Mouse (Mus musculus) hindbrain, embryonic 15.5 days (tissue): ENCODE measurements around the gene Adck1. TPM values are rescaled to one million over a fixed set of nuclear protein-coding genes. Genes with fewer than 3 reads are reported as not detected.

Source experiments
- ATAC-seq: fragments of 200-750 bp; cut with Nextera tagmentation; 2 replicates; pipeline ENCODE4 v1.8.0; 2017; ENCODE audit warnings: low read depth, moderate number of reproducible peaks, moderate TSS enrichment; ENCODE audit not compliant: low FRiP score
- H3K27ac ChIP-seq: fragments of 300-500 bp; sonication (generic); replicated peaks from 2 replicates; pipeline ENCODE4 v1.5.1; 2015; ENCODE audit warnings: mild to moderate bottlenecking, inconsistent platforms
- H3K27me3 ChIP-seq: fragments of 300-500 bp; sonication (generic); 2 replicates; pipeline ENCODE4 v1.6.1; 2015; ENCODE audit warnings: control low read depth, inconsistent platforms
- H3K36me3 ChIP-seq: fragments of 300-500 bp; sonication (generic); 2 replicates; pipeline ENCODE4 v1.6.1; 2015; ENCODE audit warnings: control low read depth, inconsistent platforms
- H3K4me1 ChIP-seq: fragments of 300-500 bp; sonication (generic); replicated peaks from 2 replicates; pipeline ENCODE4 v1.6.1; 2015; ENCODE audit warnings: control low read depth, inconsistent platforms
- H3K4me2 ChIP-seq: fragments of 300-500 bp; sonication (generic); 2 replicates; pipeline ENCODE4 v1.6.1; 2015; ENCODE audit warnings: moderate library complexity, mild to moderate bottlenecking, inconsistent platforms
- H3K4me3 ChIP-seq: fragments of 300-500 bp; sonication (generic); 2 replicates; pipeline ENCODE4 v1.5.1; 2015; ENCODE audit warnings: mild to moderate bottlenecking, inconsistent platforms
- H3K9ac ChIP-seq: fragments of 300-500 bp; sonication (generic); 2 replicates; pipeline ENCODE4 v1.6.1; 2015; ENCODE audit warnings: inconsistent platforms
- H3K9me3 ChIP-seq: fragments of 300-500 bp; sonication (generic); 2 replicates; pipeline ENCODE4 v1.6.1; 2016; ENCODE audit warnings: control low read depth, inconsistent platforms
- WGBS: fragments of 180-500 bp; shearing (Covaris S2); methylation state at CpG from one replicate; pipeline ENCODE4 v1.1.7; 2015; 5-methylcytosine and 5-hydroxymethylcytosine counted together
- polyA plus RNA-seq: library from polyadenylated mRNA; unstranded; fragments of >200 nt; fragmentation: Nextera tagmentation; extraction: Ambion mirVana; gene quantifications from 2 replicates; pipeline ENCODE4 v1.2.1, GENCODE M21; 2015

Gene Adck1
- polyA plus RNA-seq, 1 experiment from 2014 or later: 38.0 TPM

GRCm38 (mm10) chr12:88376820-88377219 is 16.5 kb downstream of the Adck1 start:
- no peak overlapping the region for H3K9ac ChIP-seq
- H3K4me3 ChIP-seq: no peak overlapping the region
- no peak overlapping the region for H3K27ac ChIP-seq
- 0 out of 2 replicates have a peak, but pooled peaks have one; percentile 19 for ATAC-seq
- H3K4me1 ChIP-seq: peaks cover 3% of the 10 kb centered on the region; the same call in 1 of the 2 replicates
- WGBS: 40% methylated on average over 10 of the region's 10 CpGs
- no peak overlapping the region for H3K4me2 ChIP-seq
- H3K36me3 ChIP-seq: peaks cover 4% of the 10 kb centered on the region; the same call in 1 of the 2 replicates
- no peaks in the 10 kb centered on the region for H3K27me3 ChIP-seq
- no peaks in the 10 kb centered on the region for H3K9me3 ChIP-seq

- 95% methylated on average over 2 of the region's 2 CpGs for WGBS
- no peaks in the 10 kb centered on the region for H3K4me1 ChIP-seq
- no peak for ATAC-seq
Observed at GRCm38 (mm10) chr12:88378256-88378655, 17.9 kb downstream of the Adck1 start.

GRCm38 (mm10) chr12:88388832-88389231 is 28.5 kb downstream of the Adck1 start:
- WGBS: 32% methylated on average over 6 of the region's 6 CpGs
- Histone ChIP-seq H3K27ac (no peak overlapping the region), H3K4me2 (no peak overlapping the region), H3K9me3 (no peaks in the 10 kb centered on the region), H3K4me1 (0 out of 2 replicates have a peak, but pooled peaks cover 7% of the 10 kb centered on the region), H3K27me3 (no peaks in the 10 kb centered on the region), H3K9ac (no peak overlapping the region), H3K4me3 (no peak overlapping the region), H3K36me3 (no peaks in the 10 kb centered on the region)
- ATAC-seq: peak; percentile 73; the same call in 1 of the 2 replicates

More at GRCm38 (mm10) chr12:88378256-88378655, 17.9 kb downstream of the Adck1 start:
- H3K27me3 ChIP-seq: no peaks in the 10 kb centered on the region
- no peaks in the 10 kb centered on the region for H3K9me3 ChIP-seq
- no peak overlapping the region for H3K4me3 ChIP-seq
- no peak overlapping the region for H3K9ac ChIP-seq
- H3K27ac ChIP-seq: no peak overlapping the region
- H3K36me3 ChIP-seq: peaks cover 4% of the 10 kb centered on the region; the same call in 1 of the 2 replicates
- no peak overlapping the region for H3K4me2 ChIP-seq

GRCm38 (mm10) chr12:88398658-88399057 is 38.3 kb downstream of the Adck1 start:
- 87% methylated on average over 1 of the region's 1 CpGs for WGBS
- ATAC-seq: no peak
- Histone ChIP-seq H3K27me3 (no peaks in the 10 kb centered on the region), H3K4me3 (no peak overlapping the region), H3K4me2 (no peak overlapping the region), H3K4me1 (0 out of 2 replicates have a peak, but pooled peaks cover 2% of the 10 kb centered on the region), H3K27ac (no peak overlapping the region), H3K36me3 (no peaks in the 10 kb centered on the region), H3K9me3 (no peaks in the 10 kb centered on the region), H3K9ac (no peak overlapping the region)

- Histone ChIP-seq H3K27ac (no peak overlapping the region), H3K27me3 (no peaks in the 10 kb centered on the region), H3K9me3 (no peaks in the 10 kb centered on the region), H3K9ac (no peak overlapping the region), H3K4me3 (no peak overlapping the region), H3K36me3 (no peaks in the 10 kb centered on the region), H3K4me1 (0 out of 2 replicates have a peak, but pooled peaks cover 6% of the 10 kb centered on the region), H3K4me2 (no peak overlapping the region)
- no peak for ATAC-seq
- 45% methylated on average over 5 of the region's 5 CpGs for WGBS
Observed at GRCm38 (mm10) chr12:88403541-88403940, 43.2 kb downstream of the Adck1 start.

- no peak for ATAC-seq
- H3K4me2 ChIP-seq: no peak overlapping the region
- H3K4me1 ChIP-seq: 0 out of 2 replicates have a peak, but pooled peaks cover 8% of the 10 kb centered on the region
- H3K27ac ChIP-seq: no peak overlapping the region
- no peaks in the 10 kb centered on the region for H3K9me3 ChIP-seq
- no peak overlapping the region for H3K4me3 ChIP-seq
- H3K36me3 ChIP-seq: no peaks in the 10 kb centered on the region
- WGBS: 35% methylated on average over 2 of the region's 2 CpGs
- no peaks in the 10 kb centered on the region for H3K27me3 ChIP-seq
- no peak overlapping the region for H3K9ac ChIP-seq
Observed at GRCm38 (mm10) chr12:88405113-88405512, 44.8 kb downstream of the Adck1 start.

- no peak overlapping the region for H3K4me2 ChIP-seq
- no peak overlapping the region for H3K9ac ChIP-seq
- no peak overlapping the region for H3K27ac ChIP-seq
- 89% methylated on average over 4 of the region's 4 CpGs for WGBS
- H3K4me1 ChIP-seq: 0 out of 2 replicates have a peak, but pooled peaks cover 8% of the 10 kb centered on the region
- H3K27me3 ChIP-seq: no peaks in the 10 kb centered on the region
- peaks cover 6% of the 10 kb centered on the region for H3K36me3 ChIP-seq
- H3K4me3 ChIP-seq: no peak overlapping the region
- H3K9me3 ChIP-seq: no peaks in the 10 kb centered on the region
- ATAC-seq: no peak
Observed at GRCm38 (mm10) chr12:88407996-88408322, 47.6 kb downstream of the Adck1 start.

GRCm38 (mm10) chr12:88408323-88409047 is 48.1 kb downstream of the Adck1 start:
- 0 out of 2 replicates have a peak, but pooled peaks cover 7% of the 10 kb centered on the region for H3K4me1 ChIP-seq
- H3K36me3 ChIP-seq: peaks cover 6% of the 10 kb centered on the region
- no peak overlapping the region for H3K27ac ChIP-seq
- 43% methylated on average over 11 of the region's 11 CpGs for WGBS
- no peaks in the 10 kb centered on the region for H3K27me3 ChIP-seq
- no peak overlapping the region for H3K9ac ChIP-seq
- H3K4me2 ChIP-seq: no peak overlapping the region
- H3K4me3 ChIP-seq: no peak overlapping the region
- ATAC-seq: 0 out of 2 replicates have a peak, but pooled peaks have one; percentile 47
- no peaks in the 10 kb centered on the region for H3K9me3 ChIP-seq

- WGBS: 89% methylated on average over 1 of the region's 1 CpGs
- no peak overlapping the region for H3K4me2 ChIP-seq
- H3K4me1 ChIP-seq: 0 out of 2 replicates have a peak, but pooled peaks cover 5% of the 10 kb centered on the region
- H3K4me3 ChIP-seq: no peak overlapping the region
- H3K36me3 ChIP-seq: peaks cover 6% of the 10 kb centered on the region
- no peaks in the 10 kb centered on the region for H3K27me3 ChIP-seq
- ATAC-seq: no peak
- H3K9me3 ChIP-seq: no peaks in the 10 kb centered on the region
- H3K27ac ChIP-seq: no peak overlapping the region
- no peak overlapping the region for H3K9ac ChIP-seq
Observed at GRCm38 (mm10) chr12:88413239-88413638, 52.9 kb downstream of the Adck1 start.

- no peaks in the 10 kb centered on the region for H3K36me3 ChIP-seq
- H3K27ac ChIP-seq: no peak overlapping the region
- H3K27me3 ChIP-seq: no peaks in the 10 kb centered on the region
- no peak overlapping the region for H3K4me3 ChIP-seq
- peaks cover 10% of the 10 kb centered on the region for H3K4me1 ChIP-seq
- no peak overlapping the region for H3K4me2 ChIP-seq
- H3K9me3 ChIP-seq: no peaks in the 10 kb centered on the region
- 54% methylated on average over 12 of the region's 12 CpGs for WGBS
- ATAC-seq: peak; percentile 62
- H3K9ac ChIP-seq: no peak overlapping the region
Observed at GRCm38 (mm10) chr12:88419912-88420621, 59.7 kb downstream of the Adck1 start.

- Histone ChIP-seq H3K36me3 (no peaks in the 10 kb centered on the region; the same call in 1 of the 2 replicates), H3K4me3 (no peak overlapping the region), H3K27me3 (no peaks in the 10 kb centered on the region), H3K27ac (no peak overlapping the region), H3K4me1 (peaks cover 23% of the 10 kb centered on the region), H3K9me3 (no peaks in the 10 kb centered on the region), H3K9ac (no peak overlapping the region), H3K4me2 (no peak overlapping the region)
- peak; percentile 32; the same call in 1 of the 2 replicates for ATAC-seq
- WGBS: 83% methylated on average over 3 of the region's 3 CpGs
Observed at GRCm38 (mm10) chr12:88426926-88427325, 66.6 kb downstream of the Adck1 start.

- no peaks in the 10 kb centered on the region for H3K9me3 ChIP-seq
- H3K9ac ChIP-seq: no peak overlapping the region
- no peak for ATAC-seq
- H3K27me3 ChIP-seq: no peaks in the 10 kb centered on the region
- peaks cover 23% of the 10 kb centered on the region for H3K4me1 ChIP-seq
- no peak overlapping the region for H3K27ac ChIP-seq
- 85% methylated on average over 2 of the region's 2 CpGs for WGBS
- no peaks in the 10 kb centered on the region; the same call in 1 of the 2 replicates for H3K36me3 ChIP-seq
- H3K4me2 ChIP-seq: no peak overlapping the region
- no peak overlapping the region for H3K4me3 ChIP-seq
Observed at GRCm38 (mm10) chr12:88428735-88429134, 68.4 kb downstream of the Adck1 start.
